Mouse (Mus musculus) embryonic facial prominence, embryonic 12.5 days (tissue): Measurements from ENCODE around the gene Cldn7. TPM values are rescaled to one million over a fixed set of nuclear protein-coding genes. Genes with fewer than 3 reads are reported as not detected.
A peak's percentile ranks its signal among the peaks of the same experiment; 100 is the strongest.

Experiments
- ATAC-seq: fragments of 200-750 bp; cut with Nextera tagmentation; 2 replicates; pipeline ENCODE4 v1.8.0; 2017; ENCODE audit not compliant: insufficient number of reproducible peaks, insufficient read depth, low FRiP score, low TSS enrichment
- H3K27ac ChIP-seq: fragments of 300-500 bp; sonication (generic); 2 replicates; pipeline ENCODE4 v1.5.1; 2016; ENCODE audit warnings: mild to moderate bottlenecking
- H3K27me3 ChIP-seq: fragments of 300-500 bp; sonication (generic); 2 replicates; pipeline ENCODE4 v1.6.1; 2016; ENCODE audit warnings: mild to moderate bottlenecking, moderate library complexity
- H3K36me3 ChIP-seq: fragments of 300-500 bp; sonication (generic); 2 replicates; pipeline ENCODE4 v1.6.1; 2016; ENCODE audit warnings: mild to moderate bottlenecking
- H3K4me1 ChIP-seq: fragments of 300-500 bp; sonication (generic); 2 replicates; pipeline ENCODE4 v1.6.1; 2016
- H3K4me2 ChIP-seq: fragments of 300-500 bp; sonication (generic); replicated peaks from 2 replicates; pipeline ENCODE4 v1.6.1; 2016; ENCODE audit warnings: mild to moderate bottlenecking, moderate library complexity
- H3K4me3 ChIP-seq: fragments of 300-500 bp; sonication (generic); 2 replicates; pipeline ENCODE4 v1.5.1; 2016; ENCODE audit warnings: mild to moderate bottlenecking
- H3K9ac ChIP-seq: fragments of 300-500 bp; sonication (generic); 2 replicates; pipeline ENCODE4 v1.6.1; 2016; ENCODE audit warnings: mild to moderate bottlenecking, moderate library complexity
- H3K9me3 ChIP-seq: fragments of 300-500 bp; sonication (generic); 2 replicates; pipeline ENCODE4 v1.6.1; 2016; ENCODE audit warnings: mild to moderate bottlenecking, moderate library complexity
- WGBS: fragments of 180-500 bp; shearing (Covaris S2); methylation state at CpG from one replicate; pipeline ENCODE4 v1.1.7; 2016; 5-methylcytosine and 5-hydroxymethylcytosine counted together
- polyA plus RNA-seq: library from polyadenylated mRNA; unstranded; fragments of >200 nt; fragmentation: Nextera tagmentation; extraction: Ambion mirVana; gene quantifications from 2 replicates; pipeline ENCODE4 v1.2.1, GENCODE M21; 2016

Gene Cldn7
- polyA plus RNA-seq, 1 experiment from 2014 or later: 29.6 TPM

DNA sequence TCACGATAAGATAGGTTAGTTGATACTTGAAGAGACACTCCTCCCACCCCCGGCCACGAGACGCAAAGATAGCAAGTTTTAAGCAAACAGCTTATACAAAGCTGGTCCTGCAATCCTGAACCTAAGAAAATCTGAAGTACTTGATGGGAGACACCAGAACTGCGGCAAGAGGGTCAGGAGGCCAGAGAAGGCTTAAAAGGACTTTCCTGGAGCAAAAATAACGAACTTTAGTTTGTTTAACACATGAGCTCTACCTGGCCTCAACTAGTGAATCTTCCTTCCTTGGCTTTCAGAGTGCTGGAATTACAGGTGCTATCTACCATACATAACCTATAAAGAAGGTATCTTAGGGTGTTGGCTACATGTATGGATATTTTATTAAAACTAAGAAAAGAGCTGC lies 29.9 kb upstream of the Cldn7 start:
- Histone ChIP-seq H3K36me3 (no peaks in the 10 kb centered on the region), H3K4me2 (peak overlapping the region; percentile 50), H3K9me3 (no peaks in the 10 kb centered on the region), H3K27ac (no peak overlapping the region), H3K4me3 (peak overlapping the region; percentile 22; the same call in 1 of the 2 replicates), H3K9ac (no peak overlapping the region), H3K27me3 (peaks cover 19% of the 10 kb centered on the region; the same call in 1 of the 2 replicates), H3K4me1 (peaks cover 31% of the 10 kb centered on the region)
- 21% methylated on average over 6 of the region's 6 CpGs for WGBS
- ATAC-seq: no peak

GRCm38 (mm10) chr11:69935137-69935879 lies 29.3 kb upstream of the Cldn7 start, which contains the start of gene Ybx2:
Ybx2 (plus strand) TSS chr11:69935796.
- peak; percentile 89 for ATAC-seq
- WGBS: 2% methylated on average over 54 of the region's 62 CpGs
- peaks cover 19% of the 10 kb centered on the region; the same call in 1 of the 2 replicates for H3K27me3 ChIP-seq
- H3K36me3 ChIP-seq: no peaks in the 10 kb centered on the region
- H3K9me3 ChIP-seq: no peaks in the 10 kb centered on the region
- H3K4me1 ChIP-seq: peaks cover 31% of the 10 kb centered on the region
- 0 out of 2 replicates have a peak within 1 kb of the TSS, but pooled peaks have one; percentile 36 for H3K27ac ChIP-seq
- peak within 1 kb of the TSS; percentile 74 for H3K9ac ChIP-seq
- H3K4me2 ChIP-seq: peak within 1 kb of the TSS; percentile 100
- peak within 1 kb of the TSS; percentile 61 for H3K4me3 ChIP-seq

GRCm38 (mm10) chr11:69936156-69936555 lies 28.4 kb upstream of the Cldn7 start:
- no peak for ATAC-seq
- 3% methylated on average over 30 of the region's 30 CpGs for WGBS
- H3K4me1 ChIP-seq: peaks cover 31% of the 10 kb centered on the region
- no peak overlapping the region for H3K27ac ChIP-seq
- H3K4me2 ChIP-seq: peak overlapping the region; percentile 100
- H3K36me3 ChIP-seq: no peaks in the 10 kb centered on the region
- H3K27me3 ChIP-seq: peaks cover 19% of the 10 kb centered on the region; the same call in 1 of the 2 replicates
- H3K9me3 ChIP-seq: no peaks in the 10 kb centered on the region
- peak overlapping the region; percentile 61 for H3K4me3 ChIP-seq
- H3K9ac ChIP-seq: peak overlapping the region; percentile 74

- ATAC-seq: no peak
- peak overlapping the region; percentile 100 for H3K4me2 ChIP-seq
- H3K9ac ChIP-seq: peak overlapping the region; percentile 74; the same call in 1 of the 2 replicates
- peaks cover 19% of the 10 kb centered on the region; the same call in 1 of the 2 replicates for H3K27me3 ChIP-seq
- H3K4me1 ChIP-seq: peaks cover 31% of the 10 kb centered on the region
- no peaks in the 10 kb centered on the region for H3K9me3 ChIP-seq
- WGBS: 41% methylated on average over 9 of the region's 9 CpGs
- H3K27ac ChIP-seq: no peak overlapping the region
- H3K36me3 ChIP-seq: no peaks in the 10 kb centered on the region
- H3K4me3 ChIP-seq: peak overlapping the region; percentile 61
Observed at GRCm38 (mm10) chr11:69936714-69937347, 27.7 kb upstream of the Cldn7 start.

GRCm38 (mm10) chr11:69937385-69937784 lies 27.2 kb upstream of the Cldn7 start:
- H3K27ac ChIP-seq: no peak overlapping the region
- 0 out of 2 replicates have a peak overlapping the region, but pooled peaks have one; percentile 61 for H3K4me3 ChIP-seq
- H3K4me2 ChIP-seq: peak overlapping the region; percentile 100; the same call in 1 of the 2 replicates
- 44% methylated on average over 3 of the region's 4 CpGs for WGBS
- H3K27me3 ChIP-seq: peaks cover 19% of the 10 kb centered on the region; the same call in 1 of the 2 replicates
- H3K9ac ChIP-seq: no peak overlapping the region
- H3K9me3 ChIP-seq: no peaks in the 10 kb centered on the region
- H3K4me1 ChIP-seq: peaks cover 31% of the 10 kb centered on the region
- ATAC-seq: no peak
- 0 out of 2 replicates have a peak, but pooled peaks cover under 1% of the 10 kb centered on the region for H3K36me3 ChIP-seq

GRCm38 (mm10) chr11:69937834-69938233 lies 26.7 kb upstream of the Cldn7 start:
- Histone ChIP-seq H3K9ac (0 out of 2 replicates have a peak overlapping the region, but pooled peaks have one; percentile 30), H3K27me3 (peaks cover 19% of the 10 kb centered on the region; the same call in 1 of the 2 replicates), H3K36me3 (peaks cover 5% of the 10 kb centered on the region), H3K4me2 (no peak overlapping the region), H3K9me3 (no peaks in the 10 kb centered on the region), H3K4me3 (no peak overlapping the region), H3K4me1 (peaks cover 31% of the 10 kb centered on the region), H3K27ac (no peak overlapping the region)
- ATAC-seq: no peak
- 65% methylated on average over 5 of the region's 5 CpGs for WGBS

- Histone ChIP-seq H3K27me3 (peaks cover 19% of the 10 kb centered on the region; the same call in 1 of the 2 replicates), H3K9ac (0 out of 2 replicates have a peak overlapping the region, but pooled peaks have one; percentile 30), H3K27ac (no peak overlapping the region), H3K9me3 (no peaks in the 10 kb centered on the region), H3K4me1 (peaks cover 31% of the 10 kb centered on the region), H3K36me3 (peaks cover 11% of the 10 kb centered on the region), H3K4me3 (no peak overlapping the region), H3K4me2 (no peak overlapping the region)
- no peak for ATAC-seq
- whole genome bisulfite sequencing: 18% methylated on average over 9 of the region's 9 CpGs
Observed at GRCm38 (mm10) chr11:69938401-69938979, 26.1 kb upstream of the Cldn7 start.

GRCm38 (mm10) chr11:69939181-69939580 lies 25.4 kb upstream of the Cldn7 start:
- Histone ChIP-seq H3K27ac (no peak overlapping the region), H3K4me3 (no peak overlapping the region), H3K4me2 (no peak overlapping the region), H3K9me3 (no peaks in the 10 kb centered on the region), H3K4me1 (peaks cover 34% of the 10 kb centered on the region), H3K27me3 (peaks cover 19% of the 10 kb centered on the region; the same call in 1 of the 2 replicates), H3K36me3 (peaks cover 16% of the 10 kb centered on the region), H3K9ac (no peak overlapping the region)
- 71% methylated on average over 5 of the region's 5 CpGs for WGBS
- ATAC-seq: no peak

DNA sequence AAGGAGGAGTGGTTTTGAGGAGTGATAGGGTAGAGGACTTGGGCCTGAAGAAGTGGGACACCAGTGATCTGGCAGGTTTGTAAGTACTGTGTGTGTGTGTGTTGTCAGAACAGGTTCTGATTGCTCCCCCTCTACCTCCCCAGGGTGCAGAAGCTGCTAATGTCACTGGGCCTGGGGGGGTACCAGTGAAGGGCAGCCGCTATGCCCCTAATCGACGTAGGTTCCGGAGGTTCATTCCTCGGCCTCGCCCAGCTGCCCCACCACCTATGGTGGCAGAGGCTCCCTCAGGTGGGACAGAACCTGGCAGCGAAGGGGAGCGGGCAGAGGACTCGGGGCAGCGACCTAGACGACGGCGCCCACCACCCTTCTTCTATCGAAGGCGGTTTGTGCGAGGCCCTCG lies 24.8 kb upstream of the Cldn7 start:
- Histone ChIP-seq H3K36me3 (peaks cover 22% of the 10 kb centered on the region), H3K27me3 (peaks cover 19% of the 10 kb centered on the region; the same call in 1 of the 2 replicates), H3K4me2 (no peak overlapping the region), H3K9me3 (no peaks in the 10 kb centered on the region), H3K4me3 (no peak overlapping the region), H3K4me1 (peaks cover 32% of the 10 kb centered on the region), H3K9ac (no peak overlapping the region), H3K27ac (no peak overlapping the region)
- 90% methylated on average over 17 of the region's 17 CpGs for WGBS
- no peak for ATAC-seq

DNA sequence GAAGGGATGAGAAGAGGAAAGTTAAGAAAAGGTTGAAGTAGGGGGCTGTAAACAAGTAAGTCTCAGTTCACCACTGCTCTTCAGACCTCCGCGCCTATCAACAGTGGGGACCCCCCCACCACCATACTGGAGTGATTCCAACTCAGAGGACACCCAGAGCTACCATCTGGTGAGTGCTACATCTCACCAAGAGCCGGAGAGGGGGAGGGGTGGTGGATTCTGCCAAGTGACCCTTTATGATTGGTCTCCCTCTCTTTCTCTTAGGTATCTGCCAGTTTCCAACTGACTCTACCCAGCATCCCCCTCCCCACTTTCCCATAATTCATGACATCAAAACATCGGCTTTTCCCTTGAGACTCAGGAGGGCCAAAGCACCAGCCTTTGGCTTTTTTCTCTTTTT lies 23.6 kb upstream of the Cldn7 start:
- H3K9ac ChIP-seq: no peak overlapping the region
- ATAC-seq: no peak
- no peak overlapping the region for H3K4me2 ChIP-seq
- H3K9me3 ChIP-seq: no peaks in the 10 kb centered on the region
- peaks cover 32% of the 10 kb centered on the region for H3K4me1 ChIP-seq
- 84% methylated on average over 4 of the region's 4 CpGs for WGBS
- H3K36me3 ChIP-seq: peaks cover 34% of the 10 kb centered on the region
- peaks cover 19% of the 10 kb centered on the region; the same call in 1 of the 2 replicates for H3K27me3 ChIP-seq
- H3K27ac ChIP-seq: no peak overlapping the region
- H3K4me3 ChIP-seq: no peak overlapping the region

- Histone ChIP-seq H3K4me1 (peaks cover 14% of the 10 kb centered on the region), H3K4me3 (no peak overlapping the region), H3K36me3 (peaks cover 34% of the 10 kb centered on the region), H3K27me3 (no peaks in the 10 kb centered on the region), H3K9ac (peak overlapping the region; percentile 15; the same call in 1 of the 2 replicates), H3K4me2 (no peak overlapping the region), H3K9me3 (no peaks in the 10 kb centered on the region), H3K27ac (no peak overlapping the region)
- no peak for ATAC-seq
- WGBS: 78% methylated on average over 13 of the region's 13 CpGs
Observed at GRCm38 (mm10) chr11:69945216-69945615, 19.4 kb upstream of the Cldn7 start.
